Mouse (Mus musculus) stomach, postnatal 0 days (tissue): ENCODE data around the gene Pik3c2b. TPM values are rescaled to one million over a fixed set of nuclear protein-coding genes. Genes with fewer than 3 reads are reported as not detected.
A peak's percentile ranks its signal among the peaks of the same experiment; 100 is the strongest.

Experiments
- ATAC-seq: fragments of 200-750 bp; cut with Nextera tagmentation; 2 replicates; pipeline ENCODE4 v1.8.0; 2017; ENCODE audit not compliant: low FRiP score, low TSS enrichment
- DNase-seq: peaks from one replicate; pipeline ENCODE4 v3.0.0-alpha.2; 2016; ENCODE audit warnings: low spot score
- H3K27ac ChIP-seq: fragments of 300-500 bp; sonication (generic); replicated peaks from 2 replicates; pipeline ENCODE4 v1.5.1; 2014; ENCODE audit warnings: mild to moderate bottlenecking, control low read depth
- H3K27me3 ChIP-seq: fragments of 300-500 bp; sonication (generic); 2 replicates; pipeline ENCODE4 v1.6.1; 2014; ENCODE audit warnings: low read length; ENCODE audit not compliant: control insufficient read depth, insufficient read depth
- H3K36me3 ChIP-seq: fragments of 300-500 bp; sonication (generic); 2 replicates; pipeline ENCODE4 v1.6.1; 2014; ENCODE audit warnings: low read length, mixed read lengths; ENCODE audit not compliant: control insufficient read depth, insufficient read depth
- H3K4me1 ChIP-seq: fragments of 300-500 bp; sonication (generic); replicated peaks from 2 replicates; pipeline ENCODE4 v1.6.1; 2014; ENCODE audit warnings: antibody characterized with exemption; ENCODE audit not compliant: control insufficient read depth, insufficient read depth
- H3K4me2 ChIP-seq: fragments of 300-500 bp; sonication (generic); replicated peaks from 2 replicates; pipeline ENCODE4 v1.6.1; 2014; ENCODE audit warnings: low read depth, mild to moderate bottlenecking, control low read depth, moderate library complexity
- H3K4me3 ChIP-seq: fragments of 300-500 bp; sonication (generic); 2 replicates; pipeline ENCODE4 v1.5.1; 2014; ENCODE audit warnings: low read depth, low read length, control low read depth
- H3K9ac ChIP-seq: fragments of 300-500 bp; sonication (generic); 2 replicates; pipeline ENCODE4 v1.6.1; 2014; ENCODE audit warnings: mild to moderate bottlenecking, low read length, control low read depth, mixed read lengths
- H3K9me3 ChIP-seq: fragments of 300-500 bp; sonication (generic); 2 replicates; pipeline ENCODE4 v1.6.1; 2016; ENCODE audit warnings: low read length; ENCODE audit not compliant: control insufficient read depth
- CTCF ChIP-seq: IDR thresholded peaks from 2 replicates; pipeline ENCODE4 v1.5.1; 2016; ENCODE audit warnings: antibody characterized with exemption, low read depth, mild to moderate bottlenecking, moderate library complexity
- EP300 ChIP-seq: optimal IDR thresholded peaks from 2 replicates; pipeline ENCODE3; 2016; ENCODE audit warnings: antibody characterized with exemption
- WGBS: fragments of 180-500 bp; shearing (Covaris S2); extraction: QIAGEN DNeasy Blood & Tissue Kit; methylation state at CpG from one replicate; pipeline ENCODE4 v1.1.7; 2014; 5-methylcytosine and 5-hydroxymethylcytosine counted together
- polyA plus RNA-seq: library from polyadenylated mRNA; unstranded; fragments of >200 nt; fragmentation: Nextera tagmentation; extraction: Ambion mirVana; gene quantifications from 2 replicates; pipeline ENCODE4 v1.2.1, GENCODE M21; 2015

Pik3c2b gene
- polyA plus RNA-seq, 1 experiment from 2014 or later = 4.2 TPM

GRCm38 (mm10) chr1:133073327-133073856 is 27.9 kb downstream of the Pik3c2b start:
- Histone ChIP-seq H3K4me1 (peaks cover 10% of the 10 kb centered on the region), H3K27me3 (no peaks in the 10 kb centered on the region), H3K9me3 (no peaks in the 10 kb centered on the region), H3K4me3 (no peak overlapping the region), H3K4me2 (no peak overlapping the region), H3K36me3 (peaks cover 4% of the 10 kb centered on the region), H3K9ac (no peak overlapping the region), H3K27ac (peak overlapping the region; percentile 58)
- ATAC-seq = no peak
- 75% methylated on average over 9 of the region's 9 CpGs for WGBS
- no peak for TF ChIP-seq CTCF
- no peak for TF ChIP-seq EP300
- DNase-seq = no peak

DNA sequence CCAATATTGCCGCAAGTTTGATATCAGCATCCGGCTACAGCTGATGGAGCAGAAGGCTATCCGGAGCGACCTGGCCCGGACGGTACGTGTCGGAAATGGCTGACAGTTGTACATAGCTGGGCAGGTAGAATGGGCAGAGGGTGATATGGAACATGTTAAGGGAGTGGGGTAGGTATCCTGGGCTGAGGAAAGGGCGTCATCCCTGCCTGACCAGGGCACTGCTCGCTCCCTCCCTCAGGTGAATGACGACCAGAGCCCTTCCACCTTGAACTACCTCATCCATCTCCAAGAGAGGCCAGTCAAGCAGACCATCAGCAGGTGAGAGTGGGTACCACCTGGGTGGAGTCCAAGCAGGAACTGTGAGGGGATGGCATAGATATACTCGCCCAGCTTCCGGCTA is 29.1 kb downstream of the Pik3c2b start:
- H3K27ac ChIP-seq = no peak overlapping the region
- H3K4me1 ChIP-seq = peaks cover 8% of the 10 kb centered on the region
- TF ChIP-seq EP300 (no peak), CTCF (no peak)

GRCm38 (mm10) chr1:133075651-133076400 is 30.4 kb downstream of the Pik3c2b start:
- ATAC-seq = no peak
- Histone ChIP-seq H3K9ac (no peak overlapping the region), H3K4me2 (no peak overlapping the region), H3K27ac (no peak overlapping the region), H3K4me1 (peaks cover 4% of the 10 kb centered on the region; the same call in 1 of the 2 replicates), H3K4me3 (no peak overlapping the region), H3K36me3 (peaks cover 4% of the 10 kb centered on the region; the same call in 1 of the 2 replicates), H3K9me3 (no peaks in the 10 kb centered on the region), H3K27me3 (no peaks in the 10 kb centered on the region)
- no peak for TF ChIP-seq CTCF
- WGBS = 84% methylated on average over 6 of the region's 6 CpGs
- DNase-seq = no peak

More for the DNA sequence above, 29.1 kb downstream of the Pik3c2b start:
- Histone ChIP-seq H3K36me3 (peaks cover 4% of the 10 kb centered on the region; the same call in 1 of the 2 replicates), H3K9me3 (no peaks in the 10 kb centered on the region), H3K4me3 (no peak overlapping the region), H3K9ac (no peak overlapping the region), H3K27me3 (no peaks in the 10 kb centered on the region), H3K4me2 (no peak overlapping the region)
- no peak for ATAC-seq
- DNase-seq = no peak
- WGBS = 98% methylated on average over 13 of the region's 13 CpGs

DNA sequence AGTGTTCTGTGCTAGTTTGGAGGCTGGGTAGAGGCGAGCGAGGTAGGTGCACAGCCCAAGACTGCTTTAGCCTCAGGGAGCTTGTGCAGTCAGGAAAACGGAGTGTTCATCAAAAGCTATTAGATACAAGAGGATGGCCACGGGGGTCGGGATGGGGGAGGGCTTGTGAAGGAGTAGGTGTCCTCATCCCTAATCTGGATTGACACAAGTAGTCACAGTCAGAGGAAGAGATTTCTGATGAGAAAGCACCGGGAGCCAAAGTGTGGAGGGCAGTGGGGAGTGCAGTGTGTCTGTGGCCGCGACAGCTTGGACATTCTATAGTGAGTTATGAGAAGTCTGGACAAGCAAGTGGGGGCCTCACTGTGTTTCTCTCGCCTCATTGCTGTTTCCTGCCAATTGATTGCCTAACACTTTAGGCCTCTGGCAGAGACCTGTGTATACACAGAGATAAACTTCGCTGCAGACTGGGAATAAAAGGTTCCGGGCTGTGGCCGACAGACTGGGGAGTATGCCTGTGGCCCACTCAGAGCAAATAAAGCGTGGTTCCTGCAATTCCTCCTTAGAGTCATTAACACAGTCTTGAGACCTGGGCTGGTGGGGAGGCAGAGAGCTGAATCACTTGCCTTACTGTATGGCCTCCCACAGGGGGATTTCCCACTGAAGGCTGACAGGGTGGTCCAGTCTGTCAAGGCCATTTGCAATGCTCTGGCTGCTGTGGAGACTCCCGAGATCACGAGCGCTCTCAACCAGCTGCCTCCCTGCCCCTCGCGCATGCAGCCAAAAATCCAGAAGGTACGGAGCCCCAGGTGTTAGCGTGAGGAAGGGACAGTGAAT is 31.4 kb downstream of the Pik3c2b start:
- Histone ChIP-seq H3K9me3 (no peaks in the 10 kb centered on the region), H3K9ac (no peak overlapping the region; the same call in 1 of the 2 replicates), H3K36me3 (peaks cover 4% of the 10 kb centered on the region; the same call in 1 of the 2 replicates), H3K4me1 (0 out of 2 replicates have a peak, but pooled peaks cover 4% of the 10 kb centered on the region), H3K4me3 (no peak overlapping the region), H3K27ac (peak overlapping the region; percentile 88), H3K27me3 (no peaks in the 10 kb centered on the region), H3K4me2 (peak overlapping the region; percentile 8; the same call in 1 of the 2 replicates)
- 27% methylated on average over 20 of the region's 20 CpGs for WGBS
- DNase-seq (peak; percentile 79), ATAC-seq (peak; percentile 91)
- TF ChIP-seq EP300 = no peak
- no peak for TF ChIP-seq CTCF

DNA sequence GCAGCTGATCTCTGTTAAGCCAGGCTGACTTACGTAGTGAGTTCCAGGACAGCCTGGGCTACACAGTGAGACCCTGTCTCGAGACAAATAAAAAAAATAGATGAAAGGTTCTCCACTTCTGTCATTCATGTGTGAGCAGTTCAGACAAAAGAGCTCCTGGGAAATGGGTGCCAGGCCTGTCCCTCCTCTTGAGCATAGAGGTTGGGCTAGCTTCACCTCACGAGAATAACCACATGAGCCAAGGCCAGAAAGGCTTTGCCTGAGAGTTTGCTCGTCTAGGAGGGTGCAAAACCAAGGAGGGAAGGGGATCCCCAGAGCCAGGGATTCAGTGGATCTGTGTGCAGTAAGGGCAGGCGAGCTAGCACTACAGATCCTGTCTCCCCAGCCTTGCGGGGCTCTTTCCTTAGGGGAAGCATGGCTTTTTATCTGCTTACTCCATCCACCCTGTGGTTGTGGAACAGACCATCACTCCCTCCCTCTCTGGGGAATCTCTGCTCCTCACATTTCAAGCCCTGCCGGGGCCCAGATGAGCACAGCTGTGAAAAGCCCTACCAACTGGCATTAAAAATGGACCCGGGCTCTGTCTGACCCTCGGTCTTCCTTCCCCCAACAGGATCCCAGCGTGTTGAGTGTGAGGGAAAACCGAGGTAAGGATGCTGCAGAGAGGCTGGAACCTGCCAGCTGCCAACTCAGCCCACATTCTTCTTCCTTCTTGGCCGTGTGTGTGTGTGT is 32.3 kb downstream of the Pik3c2b start:
- ATAC-seq (peak; percentile 15; the same call in 1 of the 2 replicates), DNase-seq (no peak)
- Histone ChIP-seq H3K27me3 (no peaks in the 10 kb centered on the region), H3K27ac (peak overlapping the region; percentile 88), H3K9ac (peak overlapping the region; percentile 38; the same call in 1 of the 2 replicates), H3K36me3 (peaks cover 2% of the 10 kb centered on the region; the same call in 1 of the 2 replicates), H3K9me3 (no peaks in the 10 kb centered on the region), H3K4me3 (no peak overlapping the region), H3K4me1 (0 out of 2 replicates have a peak, but pooled peaks cover 4% of the 10 kb centered on the region), H3K4me2 (peak overlapping the region; percentile 8; the same call in 1 of the 2 replicates)
- TF ChIP-seq EP300 (no peak), CTCF (no peak)
- 48% methylated on average over 12 of the region's 12 CpGs for WGBS
